Mouse (Mus musculus): Measurements from ENCODE around the gene Lrrc4c. TPM values are rescaled to one million over a fixed set of nuclear protein-coding genes. Genes with fewer than 3 reads are reported as not detected.

Gene Lrrc4c
- polyA plus RNA-seq, 1 experiment from 2014 or later = 1.2 TPM

DNA sequence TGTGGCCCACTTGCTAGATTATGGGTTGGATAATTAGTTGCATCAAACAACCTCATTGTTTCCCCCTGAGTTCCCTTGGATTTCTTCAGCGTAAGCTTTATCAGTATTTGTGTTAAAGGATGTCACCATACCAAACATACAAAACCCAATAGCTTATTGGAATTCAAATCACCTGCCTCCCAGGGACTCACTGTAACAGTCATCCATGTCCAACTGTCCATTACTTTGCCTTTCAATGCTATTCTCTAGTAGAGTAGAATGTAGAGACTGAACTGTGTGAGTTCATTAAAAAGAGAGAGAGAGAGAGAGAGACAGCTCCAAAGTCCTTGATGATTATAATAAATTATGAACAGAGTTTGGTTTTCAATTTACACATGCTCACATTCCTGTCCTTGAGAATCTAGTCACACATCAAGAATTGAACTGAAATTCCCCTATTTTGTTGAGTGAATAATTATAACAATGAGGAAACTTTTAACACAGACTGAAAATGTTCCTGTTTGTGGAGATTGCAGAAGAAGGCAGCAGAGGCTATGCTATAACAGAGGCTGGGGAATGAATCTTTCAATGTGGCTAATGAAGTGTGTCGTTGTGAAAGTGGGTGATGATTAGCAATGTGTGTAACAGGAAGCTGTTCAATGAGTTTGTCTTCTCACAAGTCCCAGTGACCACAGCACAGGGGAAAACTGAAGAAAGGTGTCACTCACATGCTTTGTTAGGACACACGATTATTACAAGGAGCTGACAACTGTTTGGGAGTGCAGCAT, 181.3 kb downstream of the Lrrc4c start:
- Histone ChIP-seq H3K27ac (ENCODE audit: low read length) (no peak overlapping the region), H3K4me3 (ENCODE audit: low read length) (no peak overlapping the region), H3K9me3 (replicated peaks; ENCODE audit: control insufficient read depth, low read length) (no peaks in the 10 kb centered on the region), H3K4me1 (ENCODE audit: control insufficient read depth, insufficient read depth, low read length) (no peaks in the 10 kb centered on the region), H3K4me2 (ENCODE audit: low read depth, low read length) (no peak overlapping the region), H3K9ac (ENCODE audit: low read length) (no peak overlapping the region), H3K27me3 (ENCODE audit: control insufficient read depth, insufficient read depth, low read length) (no peaks in the 10 kb centered on the region), H3K36me3 (ENCODE audit: control insufficient read depth, insufficient read depth) (no peaks in the 10 kb centered on the region)
- 66% methylated on average over 3 of the region's 3 CpGs for WGBS
- ATAC-seq (replicated peaks; ENCODE audit: extremely low read depth, insufficient read depth, low FRiP score) = no peak

DNA sequence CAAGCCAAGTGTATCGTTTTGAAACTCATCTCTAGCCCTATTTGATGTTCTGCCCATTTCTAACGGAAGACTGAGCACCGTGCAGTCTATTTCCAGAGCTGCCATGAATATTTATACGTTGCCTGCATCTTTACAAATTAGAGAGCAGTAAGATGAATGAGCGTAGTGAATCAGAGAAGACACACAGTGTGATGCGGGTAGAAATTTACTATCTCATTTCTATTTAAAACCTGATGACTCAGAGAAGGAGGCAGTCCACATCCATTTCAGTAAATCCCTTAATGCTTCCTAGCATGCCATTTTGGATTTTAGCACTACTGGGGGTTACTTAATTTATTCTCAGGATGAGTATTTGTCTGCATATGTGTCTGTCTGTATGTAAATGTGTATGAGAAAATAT, 186.2 kb downstream of the Lrrc4c start:
- WGBS = 67% methylated on average over 6 of the region's 6 CpGs
- H3K27me3 ChIP-seq (ENCODE audit: control insufficient read depth, insufficient read depth, low read length) = no peaks in the 10 kb centered on the region

DNA sequence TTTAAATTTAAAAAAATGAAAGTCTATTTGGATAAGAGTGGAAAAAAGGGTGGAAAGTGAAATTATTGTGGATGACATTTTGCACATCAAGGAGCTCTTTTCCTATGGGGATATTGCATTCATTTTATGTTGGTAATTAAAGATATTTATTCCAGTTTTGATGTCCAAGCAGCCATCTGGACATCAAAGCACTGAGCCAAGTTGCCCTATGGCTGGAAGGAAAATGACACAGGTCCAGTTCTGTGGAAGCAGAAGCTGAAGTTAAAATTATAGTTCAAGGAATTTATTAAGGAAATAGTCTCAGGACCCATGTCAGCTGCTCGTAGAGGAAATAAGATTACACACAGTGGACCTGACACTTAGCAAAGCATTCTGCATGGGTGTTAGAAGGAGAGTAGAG, 187.7 kb downstream of the Lrrc4c start:
- WGBS = 67% methylated on average over 1 of the region's 1 CpGs
- no peak for ATAC-seq (replicated peaks; ENCODE audit: extremely low read depth, insufficient read depth, low FRiP score)
- H3K4me1 ChIP-seq (ENCODE audit: control insufficient read depth, insufficient read depth, low read length) = no peaks in the 10 kb centered on the region
- no peak overlapping the region for H3K4me2 ChIP-seq (ENCODE audit: low read depth, low read length)
- no peak overlapping the region for H3K4me3 ChIP-seq (ENCODE audit: low read length)
- no peaks in the 10 kb centered on the region for H3K9me3 ChIP-seq (replicated peaks; ENCODE audit: control insufficient read depth, low read length)
- H3K9ac ChIP-seq (ENCODE audit: low read length) = no peak overlapping the region
- H3K27me3 ChIP-seq (ENCODE audit: control insufficient read depth, insufficient read depth, low read length) = no peaks in the 10 kb centered on the region
- H3K36me3 ChIP-seq (ENCODE audit: control insufficient read depth, insufficient read depth) = no peaks in the 10 kb centered on the region
- no peak overlapping the region for H3K27ac ChIP-seq (ENCODE audit: low read length)

More for the DNA sequence above, 186.2 kb downstream of the Lrrc4c start:
- Histone ChIP-seq H3K4me2 (ENCODE audit: low read depth, low read length) (no peak overlapping the region), H3K27ac (ENCODE audit: low read length) (no peak overlapping the region), H3K36me3 (ENCODE audit: control insufficient read depth, insufficient read depth) (no peaks in the 10 kb centered on the region), H3K4me1 (ENCODE audit: control insufficient read depth, insufficient read depth, low read length) (no peaks in the 10 kb centered on the region), H3K9ac (ENCODE audit: low read length) (no peak overlapping the region), H3K4me3 (ENCODE audit: low read length) (no peak overlapping the region), H3K9me3 (replicated peaks; ENCODE audit: control insufficient read depth, low read length) (no peaks in the 10 kb centered on the region)
- ATAC-seq (replicated peaks; ENCODE audit: extremely low read depth, insufficient read depth, low FRiP score) = no peak

DNA sequence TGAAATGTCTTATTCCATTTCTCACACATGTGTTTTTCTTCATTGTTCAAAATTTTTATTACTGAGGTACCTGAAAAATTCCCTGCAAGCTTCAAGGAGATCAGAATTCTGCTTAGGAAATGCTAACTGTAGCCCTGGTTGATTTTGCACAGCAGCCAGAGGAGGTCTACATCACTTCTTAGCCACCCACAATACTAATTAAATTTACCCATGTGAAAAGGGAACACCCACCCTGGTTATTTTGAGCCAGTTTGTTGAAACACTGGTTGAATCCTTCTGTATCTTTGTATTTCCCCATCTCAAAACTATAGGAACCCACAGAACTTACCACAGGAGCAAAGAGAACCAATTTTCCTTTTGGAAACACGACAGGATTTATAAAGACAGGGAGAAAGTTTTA, 191.0 kb downstream of the Lrrc4c start:
- Histone ChIP-seq H3K4me2 (ENCODE audit: low read depth, low read length) (no peak overlapping the region), H3K9ac (ENCODE audit: low read length) (no peak overlapping the region), H3K27me3 (ENCODE audit: control insufficient read depth, insufficient read depth, low read length) (no peaks in the 10 kb centered on the region), H3K4me1 (ENCODE audit: control insufficient read depth, insufficient read depth, low read length) (no peaks in the 10 kb centered on the region), H3K4me3 (ENCODE audit: low read length) (no peak overlapping the region), H3K27ac (ENCODE audit: low read length) (no peak overlapping the region), H3K36me3 (ENCODE audit: control insufficient read depth, insufficient read depth) (no peaks in the 10 kb centered on the region), H3K9me3 (replicated peaks; ENCODE audit: control insufficient read depth, low read length) (no peaks in the 10 kb centered on the region)
- WGBS = 50% methylated on average over 1 of the region's 1 CpGs
- no peak for ATAC-seq (replicated peaks; ENCODE audit: extremely low read depth, insufficient read depth, low FRiP score)

DNA sequence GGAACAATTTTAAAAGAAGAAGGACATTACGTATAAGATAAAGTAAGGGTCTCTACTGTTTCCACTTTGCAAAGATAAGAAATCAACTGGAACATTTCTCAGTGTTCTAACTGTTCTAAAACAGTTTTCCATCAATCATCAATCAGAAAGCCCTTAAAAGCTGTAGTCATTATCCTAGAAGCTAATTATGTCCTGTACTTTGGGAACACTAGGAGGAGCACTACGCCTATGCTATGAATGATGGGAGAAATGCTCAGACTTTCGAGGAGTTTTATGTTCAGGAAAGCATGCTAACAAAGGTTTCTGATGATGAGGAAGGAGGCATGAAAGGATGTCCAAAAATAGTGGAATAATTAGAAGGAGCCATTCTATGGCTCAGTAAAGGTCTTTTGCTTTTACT, 219.5 kb downstream of the Lrrc4c start:
- H3K27ac ChIP-seq (ENCODE audit: low read length) = no peak overlapping the region
- H3K9ac ChIP-seq (ENCODE audit: low read length) = no peak overlapping the region
- 74% methylated on average over 3 of the region's 3 CpGs for WGBS
- no peaks in the 10 kb centered on the region for H3K27me3 ChIP-seq (ENCODE audit: control insufficient read depth, insufficient read depth, low read length)
- no peak for ATAC-seq (replicated peaks; ENCODE audit: extremely low read depth, insufficient read depth, low FRiP score)
- H3K4me3 ChIP-seq (ENCODE audit: low read length) = no peak overlapping the region
- no peaks in the 10 kb centered on the region for H3K9me3 ChIP-seq (replicated peaks; ENCODE audit: control insufficient read depth, low read length)
- no peaks in the 10 kb centered on the region for H3K36me3 ChIP-seq (ENCODE audit: control insufficient read depth, insufficient read depth)
- H3K4me1 ChIP-seq (ENCODE audit: control insufficient read depth, insufficient read depth, low read length) = no peaks in the 10 kb centered on the region
- no peak overlapping the region for H3K4me2 ChIP-seq (ENCODE audit: low read depth, low read length)

DNA sequence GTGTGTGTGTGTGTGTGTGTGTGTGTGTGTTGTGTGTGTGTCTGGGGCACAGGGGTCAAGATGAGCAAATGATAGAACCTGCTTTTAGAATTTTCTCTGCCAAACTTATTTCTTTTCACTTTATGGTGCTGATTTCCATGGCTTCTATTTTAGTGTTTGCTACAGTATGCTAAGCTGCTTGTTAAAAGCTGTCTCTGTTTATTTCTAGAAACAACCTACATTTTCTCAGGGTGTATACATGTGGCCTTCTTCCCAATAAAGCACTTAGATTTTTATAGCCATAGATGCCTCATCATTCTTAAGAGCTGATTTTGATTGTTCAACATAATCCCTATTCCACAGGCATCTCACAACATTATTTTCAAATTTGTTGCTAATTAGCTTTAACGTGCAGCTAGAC, 229.2 kb downstream of the Lrrc4c start:
- H3K4me1 ChIP-seq (ENCODE audit: control insufficient read depth, insufficient read depth, low read length) = no peaks in the 10 kb centered on the region
- no peaks in the 10 kb centered on the region for H3K36me3 ChIP-seq (ENCODE audit: control insufficient read depth, insufficient read depth)
- no peaks in the 10 kb centered on the region for H3K9me3 ChIP-seq (replicated peaks; ENCODE audit: control insufficient read depth, low read length)
- WGBS = 79% methylated on average over 1 of the region's 1 CpGs
- no peak overlapping the region for H3K27ac ChIP-seq (ENCODE audit: low read length)
- no peak for ATAC-seq (replicated peaks; ENCODE audit: extremely low read depth, insufficient read depth, low FRiP score)
- no peaks in the 10 kb centered on the region for H3K27me3 ChIP-seq (ENCODE audit: control insufficient read depth, insufficient read depth, low read length)
- no peak overlapping the region for H3K4me3 ChIP-seq (ENCODE audit: low read length)
- no peak overlapping the region for H3K9ac ChIP-seq (ENCODE audit: low read length)
- no peak overlapping the region for H3K4me2 ChIP-seq (ENCODE audit: low read depth, low read length)

DNA sequence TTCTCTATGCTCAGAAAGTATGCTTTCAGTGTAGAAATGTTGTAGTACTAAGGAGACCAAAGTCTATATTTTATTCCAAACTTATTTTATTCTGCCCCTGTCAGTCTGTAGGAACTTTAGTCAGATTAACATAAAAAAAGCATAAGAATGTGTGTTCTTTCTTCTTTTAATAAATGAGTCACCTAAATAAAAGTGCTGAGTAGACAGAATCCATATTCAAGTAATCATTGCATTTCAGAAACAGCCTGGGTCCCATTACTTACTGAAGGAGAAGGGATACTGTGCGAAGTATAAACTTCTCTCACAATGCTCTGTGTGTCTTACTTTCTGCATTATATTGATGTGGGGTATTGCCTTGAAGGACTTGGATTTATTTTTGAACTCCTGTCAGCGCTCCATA, 255.8 kb downstream of the Lrrc4c start:
- Histone ChIP-seq H3K4me3 (ENCODE audit: low read length) (no peak overlapping the region), H3K27ac (ENCODE audit: low read length) (no peak overlapping the region), H3K36me3 (ENCODE audit: control insufficient read depth, insufficient read depth) (no peaks in the 10 kb centered on the region), H3K4me2 (ENCODE audit: low read depth, low read length) (no peak overlapping the region), H3K4me1 (ENCODE audit: control insufficient read depth, insufficient read depth, low read length) (no peaks in the 10 kb centered on the region), H3K9ac (ENCODE audit: low read length) (no peak overlapping the region), H3K9me3 (replicated peaks; ENCODE audit: control insufficient read depth, low read length) (no peaks in the 10 kb centered on the region), H3K27me3 (ENCODE audit: control insufficient read depth, insufficient read depth, low read length) (no peaks in the 10 kb centered on the region)
- 80% methylated on average over 2 of the region's 2 CpGs for WGBS
- no peak for ATAC-seq (replicated peaks; ENCODE audit: extremely low read depth, insufficient read depth, low FRiP score)

DNA sequence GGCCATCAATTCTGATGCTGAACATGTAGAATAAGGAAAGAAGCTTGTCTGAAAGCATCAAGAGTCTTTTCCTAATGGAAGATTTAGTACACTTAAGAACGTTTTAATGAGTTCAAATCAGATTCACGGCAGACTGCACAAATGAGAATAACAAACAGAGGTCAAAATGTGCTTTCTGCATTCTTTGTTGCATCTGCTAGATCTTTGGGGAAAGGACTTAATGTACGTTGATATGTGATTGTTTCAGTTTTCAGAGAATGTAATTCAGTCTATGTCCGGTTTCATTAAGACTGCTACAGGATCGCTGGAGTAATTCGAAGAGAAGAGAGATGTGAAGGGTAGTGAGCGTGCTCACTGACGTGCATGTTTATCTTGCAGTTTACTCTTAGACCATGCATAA, 259.7 kb downstream of the Lrrc4c start:
- Histone ChIP-seq H3K9ac (ENCODE audit: low read length) (no peak overlapping the region), H3K4me2 (ENCODE audit: low read depth, low read length) (no peak overlapping the region), H3K4me3 (ENCODE audit: low read length) (no peak overlapping the region), H3K36me3 (ENCODE audit: control insufficient read depth, insufficient read depth) (no peaks in the 10 kb centered on the region), H3K4me1 (ENCODE audit: control insufficient read depth, insufficient read depth, low read length) (peaks cover 3% of the 10 kb centered on the region; the same call in 1 of the 2 replicates), H3K9me3 (replicated peaks; ENCODE audit: control insufficient read depth, low read length) (no peaks in the 10 kb centered on the region), H3K27ac (ENCODE audit: low read length) (no peak overlapping the region), H3K27me3 (ENCODE audit: control insufficient read depth, insufficient read depth, low read length) (no peaks in the 10 kb centered on the region)
- WGBS = 85% methylated on average over 8 of the region's 8 CpGs
- ATAC-seq (replicated peaks; ENCODE audit: extremely low read depth, insufficient read depth, low FRiP score) = no peak

DNA sequence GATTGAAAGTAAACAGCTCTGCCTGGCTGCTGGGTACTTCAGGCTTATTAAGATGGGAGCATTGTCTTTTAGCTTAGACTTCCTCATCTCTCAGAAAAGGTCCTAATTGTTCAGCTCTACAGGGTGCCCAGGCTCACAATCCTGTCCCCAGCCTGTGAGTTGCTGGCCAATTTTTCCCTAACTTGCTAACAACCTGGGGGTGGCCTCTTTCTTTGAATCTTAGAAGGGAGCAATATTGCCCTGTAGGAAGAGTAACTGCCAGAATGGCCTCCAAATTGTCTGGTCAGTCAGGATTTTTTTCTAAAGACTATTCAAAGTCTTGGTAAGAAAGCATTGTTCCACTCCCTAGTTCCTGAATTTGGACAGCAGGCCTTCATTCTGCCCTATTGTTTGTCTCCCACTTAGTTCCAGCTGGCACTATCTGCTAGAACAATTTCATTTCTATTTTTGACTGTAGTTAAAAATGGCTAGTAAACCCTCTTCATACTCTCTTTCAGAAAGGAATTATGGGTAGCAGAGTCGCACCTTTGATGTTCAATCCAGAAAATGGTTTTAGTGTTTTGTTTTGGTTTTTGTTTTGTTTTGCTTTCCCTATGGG, 262.3 kb downstream of the Lrrc4c start:
- no peaks in the 10 kb centered on the region for H3K36me3 ChIP-seq (ENCODE audit: control insufficient read depth, insufficient read depth)
- H3K9ac ChIP-seq (ENCODE audit: low read length) = no peak overlapping the region
- ATAC-seq (replicated peaks; ENCODE audit: extremely low read depth, insufficient read depth, low FRiP score) = no peak
- H3K4me2 ChIP-seq (ENCODE audit: low read depth, low read length) = no peak overlapping the region
- H3K4me3 ChIP-seq (ENCODE audit: low read length) = no peak overlapping the region
- no peaks in the 10 kb centered on the region for H3K27me3 ChIP-seq (ENCODE audit: control insufficient read depth, insufficient read depth, low read length)
- 74% methylated on average over 1 of the region's 1 CpGs for WGBS
- H3K9me3 ChIP-seq (replicated peaks; ENCODE audit: control insufficient read depth, low read length) = no peaks in the 10 kb centered on the region
- H3K27ac ChIP-seq (ENCODE audit: low read length) = peak overlapping the region; percentile 15
- peaks cover 3% of the 10 kb centered on the region; the same call in 1 of the 2 replicates for H3K4me1 ChIP-seq (ENCODE audit: control insufficient read depth, insufficient read depth, low read length)

Data from heart, embryonic 16.5 days (tissue).